Mouse (Mus musculus) heart, embryonic 15.5 days (tissue): ENCODE data around the gene Awat1. TPM values are rescaled to one million over a fixed set of nuclear protein-coding genes. Genes with fewer than 3 reads are reported as not detected.

Experiments used
- ATAC-seq: fragments of 200-750 bp; cut with Nextera tagmentation; replicated peaks from 2 replicates; pipeline ENCODE4 v1.8.0; 2017; ENCODE audit warnings: low read depth, moderate TSS enrichment; ENCODE audit not compliant: insufficient number of reproducible peaks, insufficient read depth, low FRiP score
- H3K27ac ChIP-seq: fragments of 300-500 bp; sonication (generic); 2 replicates; pipeline ENCODE4 v1.5.1; 2015; ENCODE audit warnings: mild to moderate bottlenecking, inconsistent platforms
- H3K27me3 ChIP-seq: fragments of 300-500 bp; sonication (generic); 2 replicates; pipeline ENCODE4 v1.6.1; 2015; ENCODE audit warnings: inconsistent platforms
- H3K36me3 ChIP-seq: fragments of 300-500 bp; sonication (generic); 2 replicates; pipeline ENCODE4 v1.6.1; 2015; ENCODE audit warnings: mild to moderate bottlenecking, inconsistent platforms
- H3K4me1 ChIP-seq: fragments of 300-500 bp; sonication (generic); replicated peaks from 2 replicates; pipeline ENCODE4 v1.6.1; 2015; ENCODE audit warnings: inconsistent platforms
- H3K4me2 ChIP-seq: fragments of 300-500 bp; sonication (generic); 2 replicates; pipeline ENCODE4 v1.6.1; 2015; ENCODE audit warnings: inconsistent platforms, mild to moderate bottlenecking, moderate library complexity
- H3K4me3 ChIP-seq: fragments of 300-500 bp; sonication (generic); 2 replicates; pipeline ENCODE4 v1.5.1; 2015; ENCODE audit warnings: mild to moderate bottlenecking, inconsistent platforms
- H3K9ac ChIP-seq: fragments of 300-500 bp; sonication (generic); 2 replicates; pipeline ENCODE4 v1.6.1; 2015; ENCODE audit warnings: mild to moderate bottlenecking, inconsistent platforms
- H3K9me3 ChIP-seq: fragments of 300-500 bp; sonication (generic); replicated peaks from 2 replicates; pipeline ENCODE4 v1.6.1; 2016; ENCODE audit warnings: inconsistent platforms
- WGBS: fragments of 180-500 bp; shearing (Covaris S2); methylation state at CpG from one replicate; pipeline ENCODE4 v1.1.7; 2015; ENCODE audit warnings: mixed read lengths; 5-methylcytosine and 5-hydroxymethylcytosine counted together
- polyA plus RNA-seq: library from polyadenylated mRNA; unstranded; fragments of >200 nt; fragmentation: Nextera tagmentation; extraction: Ambion mirVana; gene quantifications from 2 replicates; pipeline ENCODE4 v1.2.1, GENCODE M21; 2015

Gene Awat1
- polyA plus RNA-seq, 1 experiment from 2014 or later, result not detected

- Histone ChIP-seq H3K27ac (peak within 1 kb of the TSS; percentile 68), H3K36me3 (0 out of 2 replicates have a peak, but pooled peaks cover 7% of the 10 kb centered on the region), H3K4me2 (peak within 1 kb of the TSS; percentile 79), H3K4me3 (peak within 1 kb of the TSS; percentile 69), H3K4me1 (no peaks in the 10 kb centered on the region), H3K27me3 (no peaks in the 10 kb centered on the region), H3K9ac (peak within 1 kb of the TSS; percentile 63), H3K9me3 (no peaks in the 10 kb centered on the region)
- peak; percentile 45 for ATAC-seq
- WGBS, result 12% methylated on average over 3 of the region's 3 CpGs
These were observed 53.4 kb downstream of the Awat1 start, which contains the start of gene Kif4 for GRCm38 (mm10) chrX:100625546-100625801. Kif4 (plus strand) TSS chrX:100625737.

GRCm38 (mm10) chrX:100625802-100626793 is 54.0 kb downstream of the Awat1 start, which contains the start of gene Pdzd11:
Pdzd11 (minus strand) TSS chrX:100626568.
- Histone ChIP-seq H3K9me3 (no peaks in the 10 kb centered on the region), H3K9ac (peak within 1 kb of the TSS; percentile 63), H3K4me1 (no peaks in the 10 kb centered on the region), H3K4me2 (peak within 1 kb of the TSS; percentile 79), H3K4me3 (peak within 1 kb of the TSS; percentile 69), H3K36me3 (0 out of 2 replicates have a peak, but pooled peaks cover 7% of the 10 kb centered on the region), H3K27ac (peak within 1 kb of the TSS; percentile 68), H3K27me3 (no peaks in the 10 kb centered on the region)
- peak; percentile 99 for ATAC-seq
- WGBS, result 10% methylated on average over 62 of the region's 62 CpGs

Other genes starting within 250 kb of the Awat1 start
- not detected in 2 replicates for gene Otud6a, start 143.2 kb upstream of the Awat1 start, polyA plus RNA-seq
- gene Awat2, start 129.5 kb upstream of the Awat1 start, polyA plus RNA-seq, result 0.10 and 0.25 TPM in 2 replicates
- gene Igbp1, start 78.0 kb upstream of the Awat1 start, polyA plus RNA-seq, result 25.0 and 25.1 TPM in 2 replicates
- gene Dgat2l6, start 47.4 kb upstream of the Awat1 start, polyA plus RNA-seq, result not detected in 2 replicates
- gene P2ry4, start 22.6 kb downstream of the Awat1 start, polyA plus RNA-seq, result 0.03 TPM in 1 of 2 replicates, not detected in the other
- 1.0 and 1.4 TPM in 2 replicates for gene Arr3, start 33.2 kb downstream of the Awat1 start, polyA plus RNA-seq
- 18.9 and 21.5 TPM in 2 replicates for gene Kif4, start 53.5 kb downstream of the Awat1 start, polyA plus RNA-seq
- gene Pdzd11, start 54.3 kb downstream of the Awat1 start, polyA plus RNA-seq, result 83.5 TPM in 2 replicates
- 1.0 and 1.4 TPM in 2 replicates for gene Gdpd2, start 157.6 kb downstream of the Awat1 start, polyA plus RNA-seq
- gene Dlg3, start 195.5 kb downstream of the Awat1 start, polyA plus RNA-seq, result 1.0 and 1.3 TPM in 2 replicates